Mouse (Mus musculus): ENCODE measurements at regions not wholly inside any gene's neighbourhood (a gene's known extent, or its start where the extent isn't known, plus 50 kb on each side); places are given as distances from the start of the nearest gene placed in this dataset.

GRCm38 (mm10) chr1:73153438-73154097 lies 137.9 kb upstream of the Tnp1 start:
- H3K9me3 ChIP-seq = no peaks in the 10 kb centered on the region
- no peak overlapping the region for H3K4me2 ChIP-seq (replicated peaks)
- H3K9ac ChIP-seq (replicated peaks) = no peak overlapping the region
- WGBS = 50% methylated on average over 9 of the region's 9 CpGs
- H3K36me3 ChIP-seq = no peaks in the 10 kb centered on the region
- H3K27ac ChIP-seq (replicated peaks) = no peak overlapping the region
- H3K4me3 ChIP-seq = no peak overlapping the region
- no peaks in the 10 kb centered on the region for H3K4me1 ChIP-seq
- H3K27me3 ChIP-seq = peaks cover 4% of the 10 kb centered on the region; the same call in 1 of the 2 replicates
- no peak for ATAC-seq (ENCODE audit: low FRiP score, low read depth)

GRCm38 (mm10) chr1:73149926-73150325 lies 134.2 kb upstream of the Tnp1 start:
- Histone ChIP-seq H3K27me3 (no peaks in the 10 kb centered on the region), H3K4me1 (no peaks in the 10 kb centered on the region), H3K36me3 (no peaks in the 10 kb centered on the region), H3K4me3 (no peak overlapping the region), H3K9ac (replicated peaks) (no peak overlapping the region), H3K9me3 (no peaks in the 10 kb centered on the region), H3K27ac (replicated peaks) (no peak overlapping the region), H3K4me2 (replicated peaks) (no peak overlapping the region)
- 90% methylated on average over 4 of the region's 4 CpGs for WGBS
- no peak for ATAC-seq (ENCODE audit: low FRiP score, low read depth)

- Histone ChIP-seq H3K4me1 (peaks cover 7% of the 10 kb centered on the region), H3K4me3 (no peak overlapping the region), H3K36me3 (no peaks in the 10 kb centered on the region), H3K27me3 (no peaks in the 10 kb centered on the region), H3K27ac (replicated peaks) (no peak overlapping the region), H3K9ac (replicated peaks) (no peak overlapping the region), H3K4me2 (replicated peaks) (no peak overlapping the region), H3K9me3 (no peaks in the 10 kb centered on the region)
- WGBS = 91% methylated on average over 8 of the region's 8 CpGs
- no peak for ATAC-seq (ENCODE audit: low FRiP score, low read depth)
These were observed 127.1 kb upstream of the Tnp1 start for GRCm38 (mm10) chr1:73142845-73143244.

GRCm38 (mm10) chr1:73140557-73141345 lies 125.0 kb upstream of the Tnp1 start:
- ATAC-seq (ENCODE audit: low FRiP score, low read depth) = no peak
- H3K9me3 ChIP-seq = no peaks in the 10 kb centered on the region
- no peaks in the 10 kb centered on the region for H3K36me3 ChIP-seq
- no peak overlapping the region for H3K4me3 ChIP-seq
- peaks cover 7% of the 10 kb centered on the region for H3K4me1 ChIP-seq
- H3K27me3 ChIP-seq = no peaks in the 10 kb centered on the region
- no peak overlapping the region for H3K4me2 ChIP-seq (replicated peaks)
- WGBS = 59% methylated on average over 7 of the region's 7 CpGs
- no peak overlapping the region for H3K27ac ChIP-seq (replicated peaks)
- H3K9ac ChIP-seq (replicated peaks) = no peak overlapping the region

- no peaks in the 10 kb centered on the region for H3K36me3 ChIP-seq
- no peak overlapping the region for H3K4me3 ChIP-seq
- 80% methylated on average over 4 of the region's 4 CpGs for WGBS
- no peaks in the 10 kb centered on the region for H3K4me1 ChIP-seq
- H3K27ac ChIP-seq (replicated peaks) = no peak overlapping the region
- H3K4me2 ChIP-seq (replicated peaks) = no peak overlapping the region
- no peaks in the 10 kb centered on the region for H3K27me3 ChIP-seq
- no peak overlapping the region for H3K9ac ChIP-seq (replicated peaks)
- H3K9me3 ChIP-seq = no peaks in the 10 kb centered on the region
- no peak for ATAC-seq (ENCODE audit: low FRiP score, low read depth)
These were observed 114.6 kb upstream of the Tnp1 start for GRCm38 (mm10) chr1:73130215-73130861.

- Histone ChIP-seq H3K4me2 (replicated peaks) (no peak overlapping the region), H3K27me3 (no peaks in the 10 kb centered on the region), H3K9me3 (no peaks in the 10 kb centered on the region), H3K4me3 (no peak overlapping the region), H3K27ac (replicated peaks) (no peak overlapping the region), H3K4me1 (no peaks in the 10 kb centered on the region), H3K9ac (replicated peaks) (no peak overlapping the region), H3K36me3 (no peaks in the 10 kb centered on the region)
- no peak for ATAC-seq (ENCODE audit: low FRiP score, low read depth)
- WGBS = 83% methylated on average over 9 of the region's 9 CpGs
These were observed 107.3 kb upstream of the Tnp1 start for GRCm38 (mm10) chr1:73123012-73123411.

- 75% methylated on average over 6 of the region's 6 CpGs for WGBS
- Histone ChIP-seq H3K4me2 (replicated peaks) (no peak overlapping the region), H3K27ac (replicated peaks) (no peak overlapping the region), H3K27me3 (no peaks in the 10 kb centered on the region), H3K9ac (replicated peaks) (no peak overlapping the region), H3K36me3 (no peaks in the 10 kb centered on the region), H3K9me3 (no peaks in the 10 kb centered on the region), H3K4me3 (no peak overlapping the region), H3K4me1 (0 out of 2 replicates have a peak, but pooled peaks cover 3% of the 10 kb centered on the region)
- no peak for ATAC-seq (ENCODE audit: low FRiP score, low read depth)
These were observed 103.0 kb upstream of the Tnp1 start for GRCm38 (mm10) chr1:73118661-73119060.

GRCm38 (mm10) chr1:73116526-73116925 lies 100.8 kb upstream of the Tnp1 start:
- H3K27ac ChIP-seq (replicated peaks) = no peak overlapping the region
- H3K9me3 ChIP-seq = no peaks in the 10 kb centered on the region
- ATAC-seq (ENCODE audit: low FRiP score, low read depth) = 0 out of 2 replicates have a peak, but pooled peaks have one; percentile 16

GRCm38 (mm10) chr1:73115854-73116253 lies 100.1 kb upstream of the Tnp1 start:
- no peaks in the 10 kb centered on the region for H3K36me3 ChIP-seq
- H3K9ac ChIP-seq (replicated peaks) = no peak overlapping the region
- 87% methylated on average over 5 of the region's 5 CpGs for WGBS
- H3K27ac ChIP-seq (replicated peaks) = no peak overlapping the region
- ATAC-seq (ENCODE audit: low FRiP score, low read depth) = no peak
- 0 out of 2 replicates have a peak, but pooled peaks cover 3% of the 10 kb centered on the region for H3K4me1 ChIP-seq
- H3K27me3 ChIP-seq = no peaks in the 10 kb centered on the region
- H3K4me2 ChIP-seq (replicated peaks) = no peak overlapping the region
- H3K4me3 ChIP-seq = no peak overlapping the region
- no peaks in the 10 kb centered on the region for H3K9me3 ChIP-seq

More at GRCm38 (mm10) chr1:73116526-73116925, 100.8 kb upstream of the Tnp1 start:
- Histone ChIP-seq H3K4me3 (no peak overlapping the region), H3K9ac (replicated peaks) (no peak overlapping the region), H3K27me3 (no peaks in the 10 kb centered on the region), H3K36me3 (no peaks in the 10 kb centered on the region), H3K4me2 (replicated peaks) (no peak overlapping the region), H3K4me1 (0 out of 2 replicates have a peak, but pooled peaks cover 3% of the 10 kb centered on the region)
- 25% methylated on average over 2 of the region's 2 CpGs for WGBS

- no peaks in the 10 kb centered on the region for H3K9me3 ChIP-seq
- no peaks in the 10 kb centered on the region for H3K36me3 ChIP-seq
- no peak overlapping the region for H3K4me2 ChIP-seq (replicated peaks)
- no peak overlapping the region for H3K4me3 ChIP-seq
- ATAC-seq (ENCODE audit: low FRiP score, low read depth) = no peak
- 91% methylated on average over 6 of the region's 6 CpGs for WGBS
- no peak overlapping the region for H3K9ac ChIP-seq (replicated peaks)
- H3K27me3 ChIP-seq = no peaks in the 10 kb centered on the region
- H3K4me1 ChIP-seq = 0 out of 2 replicates have a peak, but pooled peaks cover 3% of the 10 kb centered on the region
- no peak overlapping the region for H3K27ac ChIP-seq (replicated peaks)
These were observed 97.4 kb upstream of the Tnp1 start for GRCm38 (mm10) chr1:73113137-73113536.

- H3K27me3 ChIP-seq = no peaks in the 10 kb centered on the region
- no peak for ATAC-seq (ENCODE audit: low FRiP score, low read depth)
- no peak overlapping the region for H3K9ac ChIP-seq (replicated peaks)
- WGBS = 87% methylated on average over 3 of the region's 3 CpGs
- H3K36me3 ChIP-seq = no peaks in the 10 kb centered on the region
- H3K4me1 ChIP-seq = 0 out of 2 replicates have a peak, but pooled peaks cover 3% of the 10 kb centered on the region
- H3K9me3 ChIP-seq = no peaks in the 10 kb centered on the region
- no peak overlapping the region for H3K4me3 ChIP-seq
- H3K27ac ChIP-seq (replicated peaks) = no peak overlapping the region
- H3K4me2 ChIP-seq (replicated peaks) = no peak overlapping the region
These were observed 97.0 kb upstream of the Tnp1 start for GRCm38 (mm10) chr1:73112711-73113110.

- WGBS = 93% methylated on average over 5 of the region's 5 CpGs
These were observed 96.2 kb upstream of the Tnp1 start for GRCm38 (mm10) chr1:73111911-73112310.

More at GRCm38 (mm10) chr1:73111911-73112310, 96.2 kb upstream of the Tnp1 start:
- H3K27me3 ChIP-seq = no peaks in the 10 kb centered on the region
- H3K36me3 ChIP-seq = no peaks in the 10 kb centered on the region
- no peak overlapping the region for H3K4me2 ChIP-seq (replicated peaks)
- no peak for ATAC-seq (ENCODE audit: low FRiP score, low read depth)
- H3K9me3 ChIP-seq = no peaks in the 10 kb centered on the region
- H3K27ac ChIP-seq (replicated peaks) = no peak overlapping the region
- H3K4me3 ChIP-seq = no peak overlapping the region
- H3K4me1 ChIP-seq = 0 out of 2 replicates have a peak, but pooled peaks cover 3% of the 10 kb centered on the region
- no peak overlapping the region for H3K9ac ChIP-seq (replicated peaks)
